Mouse (Mus musculus) heart, postnatal 0 days (tissue): ENCODE measurements around the gene Gm21974. TPM values are rescaled to one million over a fixed set of nuclear protein-coding genes. Genes with fewer than 3 reads are reported as not detected.
"Not testable (repeated sequence)": the region's sequence is repeated elsewhere in the genome, so short reads cannot be mapped to it uniquely, and the experiment has no call there.

Experiments used
- ATAC-seq: fragments of 200-750 bp; cut with Nextera tagmentation; 2 replicates; pipeline ENCODE4 v1.8.0; 2017; ENCODE audit warnings: low read depth, moderate number of reproducible peaks, moderate library complexity; ENCODE audit not compliant: insufficient read depth
- DNase-seq: peaks from one replicate; pipeline ENCODE4 v3.0.0-alpha.2; 2016; ENCODE audit warnings: low spot score
- H3K27ac ChIP-seq: fragments of 300-500 bp; sonication (generic); 2 replicates; pipeline ENCODE4 v1.5.1; 2014; ENCODE audit warnings: low read depth, mild to moderate bottlenecking
- H3K27me3 ChIP-seq: fragments of 300-500 bp; sonication (generic); 2 replicates; pipeline ENCODE4 v1.6.1; 2014; ENCODE audit warnings: low read length, mixed read lengths; ENCODE audit not compliant: control insufficient read depth, insufficient read depth
- H3K36me3 ChIP-seq: fragments of 300-500 bp; sonication (generic); replicated peaks from 2 replicates; pipeline ENCODE4 v1.6.1; 2014; ENCODE audit warnings: low read length, mixed read lengths; ENCODE audit not compliant: control insufficient read depth, insufficient read depth
- H3K4me1 ChIP-seq: fragments of 300-500 bp; sonication (generic); 2 replicates; pipeline ENCODE4 v1.6.1; 2014; ENCODE audit warnings: antibody characterized with exemption; ENCODE audit not compliant: control insufficient read depth, insufficient read depth
- H3K4me2 ChIP-seq: fragments of 300-500 bp; sonication (generic); 2 replicates; pipeline ENCODE4 v1.6.1; 2014; ENCODE audit warnings: low read depth, mild to moderate bottlenecking, low read length, moderate library complexity
- H3K4me3 ChIP-seq: fragments of 300-500 bp; sonication (generic); 2 replicates; pipeline ENCODE4 v1.5.1; 2014; ENCODE audit warnings: low read depth, low read length
- H3K9ac ChIP-seq: fragments of 300-500 bp; sonication (generic); replicated peaks from 2 replicates; pipeline ENCODE4 v1.6.1; 2014; ENCODE audit warnings: low read depth, low read length, mixed read lengths
- H3K9me3 ChIP-seq: fragments of 300-500 bp; sonication (generic); replicated peaks from 2 replicates; pipeline ENCODE4 v1.6.1; 2016; ENCODE audit warnings: low read length; ENCODE audit not compliant: control insufficient read depth
- CTCF ChIP-seq: IDR thresholded peaks from 2 replicates; pipeline ENCODE4 v1.5.1; 2016; ENCODE audit warnings: antibody characterized with exemption, control low read depth, low read depth
- EP300 ChIP-seq: IDR thresholded peaks from 2 replicates; pipeline ENCODE4 v1.6.1; 2016; ENCODE audit warnings: antibody characterized with exemption, low read depth
- WGBS: fragments of 180-500 bp; shearing (Covaris S2); extraction: QIAGEN DNeasy Blood & Tissue Kit; methylation state at CpG from one replicate; pipeline ENCODE4 v1.1.7; 2014; 5-methylcytosine and 5-hydroxymethylcytosine counted together
- polyA plus RNA-seq: library from polyadenylated mRNA; unstranded; fragments of >200 nt; fragmentation: Nextera tagmentation; extraction: Ambion mirVana; gene quantifications from 2 replicates; pipeline ENCODE4 v1.2.1, GENCODE M21; 2015
- total RNA-seq: library from RNA; depleted of rRNA; stranded (reverse); fragments of >200 nt; gene quantifications from 2 replicates; pipeline ENCODE4 v1.2.3, GENCODE M21; 2014; ENCODE audit warnings: low replicate concordance

Gene Gm21974
- total and polyA plus RNA-seq, 2 experiments from 2014 or later = 1.1 TPM; not detected in 1

- H3K27ac ChIP-seq = no peak overlapping the region
- peaks cover 6% of the 10 kb centered on the region for H3K4me1 ChIP-seq
- 55% methylated on average over 13 of the region's 13 CpGs for WGBS
- H3K27me3 ChIP-seq = no peaks in the 10 kb centered on the region
- ATAC-seq (no peak), DNase-seq (no peak)
- no peaks in the 10 kb centered on the region for H3K9me3 ChIP-seq
- no peak overlapping the region for H3K4me3 ChIP-seq
- peaks cover 15% of the 10 kb centered on the region for H3K36me3 ChIP-seq
- no peak for TF ChIP-seq EP300
- peak; percentile 56 for TF ChIP-seq CTCF
- H3K4me2 ChIP-seq = no peak overlapping the region
- H3K9ac ChIP-seq = no peak overlapping the region
Measured at GRCm38 (mm10) chr7:127896384-127896783, 1.1 kb upstream of the Gm21974 start.

- Histone ChIP-seq H3K4me3 (0 out of 2 replicates have a peak overlapping the region, but pooled peaks have one; percentile 56), H3K4me2 (peak overlapping the region; percentile 88; the same call in 1 of the 2 replicates), H3K27ac (peak overlapping the region; percentile 78; the same call in 1 of the 2 replicates), H3K36me3 (peaks cover 15% of the 10 kb centered on the region)
- not testable (repeated sequence) for H3K27me3 ChIP-seq, H3K9me3 ChIP-seq, H3K9ac ChIP-seq, DNase-seq, H3K4me1 ChIP-seq
- 71% methylated on average over 7 of the region's 7 CpGs for WGBS
- peak; percentile 1; the same call in 1 of the 2 replicates for ATAC-seq
Measured at GRCm38 (mm10) chr7:127895891-127896290, 637 bp upstream of the Gm21974 start.

- no peak for TF ChIP-seq EP300
- no peak for TF ChIP-seq CTCF
- H3K4me3 ChIP-seq = peak overlapping the region; percentile 56
- peak overlapping the region; percentile 58; the same call in 1 of the 2 replicates for H3K9ac ChIP-seq
- H3K4me2 ChIP-seq = peak overlapping the region; percentile 88
- ATAC-seq (no peak), DNase-seq (no peak)
- H3K36me3 ChIP-seq = peaks cover 20% of the 10 kb centered on the region
- H3K9me3 ChIP-seq = no peaks in the 10 kb centered on the region
- no peaks in the 10 kb centered on the region for H3K27me3 ChIP-seq
- H3K4me1 ChIP-seq = peaks cover 6% of the 10 kb centered on the region
- 65% methylated on average over 5 of the region's 5 CpGs for WGBS
- H3K27ac ChIP-seq = no peak overlapping the region
Measured at GRCm38 (mm10) chr7:127894480-127894879, 774 bp downstream of the Gm21974 start.

- H3K27ac ChIP-seq = no peak within 1 kb of the TSS
- 45% methylated on average over 4 of the region's 4 CpGs for WGBS
- no peak within 1 kb of the TSS for H3K4me3 ChIP-seq
- ATAC-seq = no peak
- H3K9me3 ChIP-seq = no peaks in the 10 kb centered on the region
- no peak within 1 kb of the TSS for H3K9ac ChIP-seq
- DNase-seq = no peak
- peaks cover 6% of the 10 kb centered on the region; the same call in 1 of the 2 replicates for H3K4me1 ChIP-seq
- H3K36me3 ChIP-seq = peaks cover 51% of the 10 kb centered on the region
- no peak within 1 kb of the TSS for H3K4me2 ChIP-seq
- no peaks in the 10 kb centered on the region for H3K27me3 ChIP-seq
- TF ChIP-seq CTCF (no peak), EP300 (no peak)
Measured at GRCm38 (mm10) chr7:127890798-127891197, 4.5 kb downstream of the Gm21974 start, which contains the start of gene Prss53. Gene Prss53, minus strand, starts transcription at chr7:127890970.

GRCm38 (mm10) chr7:127888821-127889220 lies 6.4 kb downstream of the Gm21974 start:
- no peaks in the 10 kb centered on the region for H3K9me3 ChIP-seq
- DNase-seq (no peak), ATAC-seq (no peak)
- peaks cover 63% of the 10 kb centered on the region for H3K36me3 ChIP-seq
- TF ChIP-seq CTCF (no peak), EP300 (no peak)
- no peaks in the 10 kb centered on the region for H3K4me1 ChIP-seq
- H3K4me2 ChIP-seq = no peak overlapping the region
- H3K9ac ChIP-seq = no peak overlapping the region
- 52% methylated on average over 3 of the region's 3 CpGs for WGBS
- no peaks in the 10 kb centered on the region for H3K27me3 ChIP-seq
- no peak overlapping the region for H3K4me3 ChIP-seq
- no peak overlapping the region for H3K27ac ChIP-seq

GRCm38 (mm10) chr7:127887781-127888180 lies 7.5 kb downstream of the Gm21974 start:
- Histone ChIP-seq H3K4me3 (no peak overlapping the region), H3K4me2 (no peak overlapping the region), H3K27me3 (no peaks in the 10 kb centered on the region), H3K9ac (no peak overlapping the region), H3K4me1 (no peaks in the 10 kb centered on the region), H3K9me3 (no peaks in the 10 kb centered on the region), H3K36me3 (peaks cover 68% of the 10 kb centered on the region), H3K27ac (no peak overlapping the region)
- no peak for ATAC-seq
- TF ChIP-seq CTCF = no peak
- no peak for TF ChIP-seq EP300
- WGBS = 76% methylated on average over 3 of the region's 3 CpGs
- DNase-seq = no peak
